Mouse (Mus musculus) G1E (cell line): Measurements from ENCODE around the gene Lsm14a. TPM values are rescaled to one million over a fixed set of nuclear protein-coding genes. Genes with fewer than 3 reads are reported as not detected.

Experiments
- ATAC-seq: 2 replicates; pipeline ENCODE4 v1.8.0; 2016; ENCODE audit warnings: mild to moderate bottlenecking; ENCODE audit not compliant: insufficient number of reproducible peaks, poor library complexity, low FRiP score, severe bottlenecking; ENCODE audit errors: extremely low read depth
- DNase-seq: peaks from one replicate; pipeline ENCODE4 v3.0.0; 2012; ENCODE audit warnings: low spot score
- H3K27me3 ChIP-seq: 2 replicates; pipeline ENCODE4 v1.6.1; 2012; ENCODE audit warnings: mild to moderate bottlenecking, low read length, inconsistent platforms; ENCODE audit not compliant: insufficient read depth
- H3K36me3 ChIP-seq: replicated peaks from 2 replicates; pipeline ENCODE3; 2012; ENCODE audit warnings: mild to moderate bottlenecking, inconsistent platforms
- H3K4me1 ChIP-seq: 2 replicates; pipeline ENCODE4 v1.6.1; 2012; ENCODE audit warnings: low read depth, low read length, inconsistent platforms, mixed read lengths; ENCODE audit not compliant: insufficient read depth
- H3K4me3 ChIP-seq: 2 replicates; pipeline ENCODE4 v1.5.1; 2012; ENCODE audit warnings: low read depth, mild to moderate bottlenecking, inconsistent platforms, low read length, moderate library complexity, mixed read lengths
- H3K9me3 ChIP-seq: replicated peaks from 2 replicates; pipeline ENCODE4 v1.6.1; 2012; ENCODE audit warnings: inconsistent platforms
- CTCF ChIP-seq: IDR thresholded peaks from 2 replicates; pipeline ENCODE4 v1.5.1; 2012; ENCODE audit warnings: low read depth, low read length, inconsistent platforms, mixed read lengths
- GATA1 ChIP-seq: IDR thresholded peaks from 2 replicates; pipeline ENCODE4 v1.6.1; 2012; ENCODE audit warnings: borderline replicate concordance, low read length, inconsistent platforms, mixed read lengths
- GATA2 ChIP-seq: IDR thresholded peaks from 2 replicates; pipeline ENCODE4 v1.6.1; 2012; ENCODE audit warnings: low read depth, low read length, inconsistent platforms, borderline replicate concordance
- POLR2AphosphoS5 ChIP-seq: IDR thresholded peaks from 2 replicates; pipeline ENCODE4 v1.6.1; 2012; ENCODE audit warnings: low read depth, low read length, inconsistent platforms; ENCODE audit not compliant: insufficient replicate concordance
- TAL1 ChIP-seq: conservative IDR thresholded peaks from 2 replicates; pipeline ENCODE4 v1.6.1; 2012; ENCODE audit warnings: low read depth, low read length, inconsistent platforms, mixed read lengths
- polyA plus RNA-seq: library from polyadenylated mRNA; stranded (reverse); fragments of >175 nt; gene quantifications from 2 replicates; pipeline ENCODE4 v1.2.3, GENCODE M21; 2012
- total RNA-seq, 2 experiments: library from RNA; stranded (forward) in 1 of 2; stranded (reverse) in 1 of 2; fragments of 200-1000 nt in 1 of 2; fragments of >200 nt in 1 of 2; fragmentation: Nextera tagmentation in 1 of 2; gene quantifications; 2 replicates each; pipeline ENCODE4 v1.2.3; 2014 to 2017

The Lsm14a gene
- total and polyA plus RNA-seq, 3 experiments = 42.7 to 124 (median 79.5) TPM

DNA sequence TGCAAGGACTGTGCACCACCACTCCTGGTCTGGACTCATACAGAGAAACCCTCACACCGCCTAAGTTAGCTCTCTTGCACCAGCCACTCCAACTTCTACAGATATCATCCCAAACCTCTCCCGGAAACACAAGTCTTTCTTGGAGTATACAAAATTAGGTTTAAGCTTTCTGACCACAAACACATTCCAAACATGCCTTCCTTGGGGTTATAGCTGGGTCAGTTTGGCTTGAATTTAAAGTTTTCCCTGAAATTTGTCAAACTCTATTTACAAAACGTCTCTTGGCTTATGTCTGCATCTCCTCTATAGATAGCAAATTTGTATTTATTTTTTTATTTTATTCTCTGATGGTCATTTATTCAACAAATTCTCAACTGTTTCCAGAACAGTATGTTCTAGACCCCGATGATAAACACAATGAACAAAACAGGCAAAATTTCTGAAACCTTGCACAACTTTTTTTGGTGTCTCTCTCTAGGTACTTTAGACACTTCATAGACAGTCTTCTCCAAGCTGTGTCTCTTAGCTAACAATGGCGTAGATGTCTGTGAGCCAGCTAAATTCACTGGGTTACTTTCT is 83.8 kb downstream of the Lsm14a start:
- TF ChIP-seq CTCF = no peak
- no peak for TF ChIP-seq GATA1
- no peak overlapping the region for H3K4me3 ChIP-seq
- no peak for ATAC-seq
- H3K36me3 ChIP-seq = peaks cover 18% of the 10 kb centered on the region
- no peaks in the 10 kb centered on the region for H3K9me3 ChIP-seq
- no peaks in the 10 kb centered on the region for H3K27me3 ChIP-seq
- no peak for DNase-seq
- H3K4me1 ChIP-seq = peaks cover 13% of the 10 kb centered on the region

GRCm38 (mm10) chr7:34308586-34308985 is 84.5 kb downstream of the Lsm14a start:
- DNase-seq = no peak
- peaks cover 8% of the 10 kb centered on the region for H3K4me1 ChIP-seq

GRCm38 (mm10) chr7:34305454-34305853 is 87.7 kb downstream of the Lsm14a start:
- Histone ChIP-seq H3K9me3 (no peaks in the 10 kb centered on the region), H3K4me1 (peaks cover 7% of the 10 kb centered on the region), H3K4me3 (no peak overlapping the region), H3K27me3 (no peaks in the 10 kb centered on the region), H3K36me3 (peaks cover 30% of the 10 kb centered on the region)
- ATAC-seq = no peak
- no peak for DNase-seq
- TF ChIP-seq CTCF = no peak
- TF ChIP-seq TAL1 = no peak
- no peak for TF ChIP-seq GATA2

More at GRCm38 (mm10) chr7:34308586-34308985, 84.5 kb downstream of the Lsm14a start:
- H3K27me3 ChIP-seq = no peaks in the 10 kb centered on the region
- peaks cover 18% of the 10 kb centered on the region for H3K36me3 ChIP-seq
- TF ChIP-seq POLR2AphosphoS5 (no peak), GATA1 (no peak), CTCF (no peak), TAL1 (no peak), GATA2 (no peak)
- no peak for ATAC-seq
- H3K4me3 ChIP-seq = no peak overlapping the region
- H3K9me3 ChIP-seq = no peaks in the 10 kb centered on the region

GRCm38 (mm10) chr7:34302651-34303050 is 90.5 kb downstream of the Lsm14a start:
- no peaks in the 10 kb centered on the region for H3K9me3 ChIP-seq
- TF ChIP-seq TAL1 (no peak), CTCF (no peak), GATA1 (no peak), GATA2 (no peak), POLR2AphosphoS5 (no peak)
- H3K36me3 ChIP-seq = peaks cover 27% of the 10 kb centered on the region
- H3K27me3 ChIP-seq = no peaks in the 10 kb centered on the region
- ATAC-seq = no peak
- peaks cover 11% of the 10 kb centered on the region for H3K4me1 ChIP-seq
- DNase-seq = no peak
- no peak overlapping the region for H3K4me3 ChIP-seq

GRCm38 (mm10) chr7:34301952-34302351 is 91.2 kb downstream of the Lsm14a start:
- Histone ChIP-seq H3K36me3 (peaks cover 27% of the 10 kb centered on the region), H3K9me3 (no peaks in the 10 kb centered on the region), H3K4me1 (peaks cover 11% of the 10 kb centered on the region), H3K27me3 (no peaks in the 10 kb centered on the region), H3K4me3 (no peak overlapping the region)
- DNase-seq (no peak), ATAC-seq (peak; percentile 34; the same call in 1 of the 2 replicates)
- TF ChIP-seq POLR2AphosphoS5 (no peak), GATA2 (no peak), CTCF (no peak), TAL1 (no peak), GATA1 (no peak)

GRCm38 (mm10) chr7:34298818-34299217 is 94.3 kb downstream of the Lsm14a start:
- ATAC-seq (no peak), DNase-seq (no peak)
- peaks cover 11% of the 10 kb centered on the region for H3K4me1 ChIP-seq
- peaks cover 27% of the 10 kb centered on the region for H3K36me3 ChIP-seq
- TF ChIP-seq TAL1 (no peak), CTCF (no peak), GATA1 (no peak), GATA2 (no peak), POLR2AphosphoS5 (no peak)
- H3K9me3 ChIP-seq = no peaks in the 10 kb centered on the region
- no peak overlapping the region for H3K4me3 ChIP-seq
- H3K27me3 ChIP-seq = no peaks in the 10 kb centered on the region

DNA sequence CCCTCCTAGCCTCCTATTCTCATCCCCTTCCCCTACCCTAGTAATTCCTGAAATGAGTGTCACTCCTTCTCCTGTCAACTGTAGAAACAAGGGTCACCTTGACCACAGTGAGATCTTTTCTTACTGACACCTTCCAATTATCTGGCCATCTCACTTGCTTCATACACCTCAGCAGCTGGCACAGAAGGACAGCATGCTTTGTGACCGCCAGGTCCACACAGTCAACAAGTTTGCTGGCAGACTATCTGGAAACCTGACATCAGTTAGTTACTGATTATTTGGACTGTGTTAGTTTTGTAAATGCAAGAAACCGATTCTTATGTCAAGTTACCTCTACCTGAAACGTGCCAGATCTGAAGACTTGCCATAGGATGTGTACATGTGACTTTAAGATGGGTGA is 97.0 kb downstream of the Lsm14a start:
- TF ChIP-seq CTCF (no peak), TAL1 (no peak), GATA2 (no peak), GATA1 (no peak), POLR2AphosphoS5 (no peak)
- Histone ChIP-seq H3K9me3 (no peaks in the 10 kb centered on the region), H3K36me3 (peaks cover 16% of the 10 kb centered on the region), H3K27me3 (no peaks in the 10 kb centered on the region), H3K4me1 (peaks cover 6% of the 10 kb centered on the region), H3K4me3 (no peak overlapping the region)
- ATAC-seq (no peak), DNase-seq (no peak)

Other genes with a start within 250 kb of the Lsm14a start
- 251 and 253 TPM in 2 replicates for gene Uba2, start 223.7 kb downstream of the Lsm14a start, total RNA-seq (2014; fragmentation: Nextera tagmentation)
- 334 TPM in 2 replicates for gene Uba2, start 223.7 kb downstream of the Lsm14a start, total RNA-seq (2017)
- gene Uba2, start 223.7 kb downstream of the Lsm14a start, polyA plus RNA-seq = 57.5 and 69.1 TPM in 2 replicates
- 36.6 and 38.6 TPM in 2 replicates for gene Pdcd2l, start 196.7 kb downstream of the Lsm14a start, total RNA-seq (2014; fragmentation: Nextera tagmentation)
- 48.3 and 49.8 TPM in 2 replicates for gene Pdcd2l, start 196.7 kb downstream of the Lsm14a start, total RNA-seq (2017)
- gene Pdcd2l, start 196.7 kb downstream of the Lsm14a start, polyA plus RNA-seq = 6.9 and 8.0 TPM in 2 replicates
- 522 and 617 TPM in 2 replicates for gene Gpi1, start 163.0 kb downstream of the Lsm14a start, total RNA-seq (2014; fragmentation: Nextera tagmentation)
- 590 and 664 TPM in 2 replicates for gene Gpi1, start 163.0 kb downstream of the Lsm14a start, total RNA-seq (2017)
- 3,102 and 4,494 TPM in 2 replicates for gene Gpi1, start 163.0 kb downstream of the Lsm14a start, polyA plus RNA-seq
- gene Gm6096, start 142.3 kb downstream of the Lsm14a start, total RNA-seq (2014; fragmentation: Nextera tagmentation) = not detected in 2 replicates
- not detected in 2 replicates for gene Gm6096, start 142.3 kb downstream of the Lsm14a start, total RNA-seq (2017)
- not detected in 2 replicates for gene Gm6096, start 142.3 kb downstream of the Lsm14a start, polyA plus RNA-seq
- gene 4931406P16Rik, start 79.8 kb downstream of the Lsm14a start, total RNA-seq (2014; fragmentation: Nextera tagmentation) = 39.3 and 45.7 TPM in 2 replicates
- 24.5 and 25.5 TPM in 2 replicates for gene 4931406P16Rik, start 79.8 kb downstream of the Lsm14a start, total RNA-seq (2017)
- 17.9 and 23.5 TPM in 2 replicates for gene 4931406P16Rik, start 79.8 kb downstream of the Lsm14a start, polyA plus RNA-seq